Mouse (Mus musculus) liver, adult 2 months (tissue): ENCODE measurements around the gene Slc26a8. TPM values are rescaled to one million over a fixed set of nuclear protein-coding genes. Genes with fewer than 3 reads are reported as not detected.

Experiments used
- DNase-seq: peaks from one replicate; pipeline ENCODE4 v3.0.0-alpha.2; 2011; ENCODE audit warnings: low read depth, low spot score; ENCODE audit errors: extremely low read depth
- H3K27ac ChIP-seq: fragments of 200-500 bp; replicated peaks from 2 replicates; pipeline ENCODE4 v1.5.1; 2012; ENCODE audit warnings: low read depth, mild to moderate bottlenecking, control low read depth, inconsistent platforms, low read length; ENCODE audit not compliant: insufficient read depth
- H3K27me3 ChIP-seq: fragments of 200-500 bp; 2 replicates; pipeline ENCODE4 v1.6.1; 2012; ENCODE audit warnings: mild to moderate bottlenecking, moderate library complexity, low read length, inconsistent platforms; ENCODE audit not compliant: control insufficient read depth, insufficient read depth
- H3K36me3 ChIP-seq: fragments of 200-500 bp; 2 replicates; pipeline ENCODE4 v1.6.1; 2012; ENCODE audit warnings: low read length, inconsistent platforms; ENCODE audit not compliant: control insufficient read depth, insufficient read depth
- H3K4me1 ChIP-seq: fragments of 200-500 bp; 2 replicates; pipeline ENCODE4 v1.6.1; 2011; ENCODE audit warnings: low read length; ENCODE audit not compliant: control insufficient read depth, insufficient read depth
- H3K4me3 ChIP-seq: fragments of 200-500 bp; 2 replicates; pipeline ENCODE4 v1.5.1; 2011; ENCODE audit warnings: low read depth, mild to moderate bottlenecking, control low read depth, low read length, moderate library complexity; ENCODE audit not compliant: insufficient read depth
- H3K79me2 ChIP-seq: fragments of 200-500 bp; 2 replicates; pipeline ENCODE4 v1.6.1; 2012; ENCODE audit warnings: inconsistent platforms, mild to moderate bottlenecking, low read length, moderate library complexity; ENCODE audit not compliant: control insufficient read depth, insufficient read depth
- H3K9ac ChIP-seq: fragments of 200-500 bp; 2 replicates; pipeline ENCODE4 v1.6.1; 2012; ENCODE audit warnings: low read depth, mild to moderate bottlenecking, control low read depth, inconsistent platforms, low read length
- CTCF ChIP-seq: fragments of 200-500 bp; IDR thresholded peaks from 2 replicates; pipeline ENCODE4 v1.5.1; 2011; ENCODE audit warnings: low read depth, low read length, control low read depth
- POLR2A ChIP-seq: fragments of 200-500 bp; IDR thresholded peaks from 2 replicates; pipeline ENCODE4 v1.6.1; 2011; ENCODE audit warnings: low read length, control low read depth; ENCODE audit not compliant: insufficient read depth; ENCODE audit errors: extremely low read depth
- WGBS: fragments of 180-500 bp; shearing (Covaris S2); methylation state at CpG from one replicate; pipeline ENCODE4 v1.1.7; 2018; 5-methylcytosine and 5-hydroxymethylcytosine counted together
- polyA plus RNA-seq: library from polyadenylated mRNA; depleted of rRNA; stranded (reverse); fragments of >200 nt; gene quantifications from 2 replicates; pipeline ENCODE4 v1.2.3, GENCODE M21; 2012
- total RNA-seq: library from RNA; depleted of rRNA; stranded (reverse); fragments of >200 nt; gene quantifications from 2 replicates; pipeline ENCODE4 v1.2.3, GENCODE M21; 2014

Gene Slc26a8
- total and polyA plus RNA-seq, 2 experiments: 0.11 TPM; not detected in 1

DNA sequence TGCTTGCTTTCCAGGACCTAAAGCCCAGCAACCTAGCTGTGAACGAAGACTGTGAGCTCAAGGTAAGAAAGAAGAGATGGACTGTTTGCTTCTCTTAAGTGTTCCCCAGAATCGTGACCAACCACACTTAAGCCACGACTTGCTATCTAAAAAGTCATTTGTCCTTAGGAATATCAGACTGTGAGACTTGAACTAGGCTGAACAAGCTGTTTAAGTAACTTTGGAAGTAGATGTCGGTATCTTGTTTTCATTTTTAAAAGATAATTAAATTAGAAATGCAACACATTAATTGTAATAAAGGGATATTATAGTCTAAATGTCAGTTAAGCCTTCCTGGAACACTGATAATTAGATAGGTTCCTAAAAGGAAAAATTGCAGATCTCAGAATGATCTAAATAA lies 35.8 kb upstream of the Slc26a8 start, which contains the start of gene AC170998.1:
TSS of gene AC170998.1 (plus strand) at position 301 of the 400 bp plus-strand sequence.
- H3K4me3 ChIP-seq: no peak within 1 kb of the TSS
- DNase-seq: no peak
- H3K79me2 ChIP-seq: peaks cover 3% of the 10 kb centered on the region; the same call in 1 of the 2 replicates
- H3K27ac ChIP-seq: no peak within 1 kb of the TSS
- 93% methylated on average over 4 of the region's 4 CpGs for WGBS
- H3K9ac ChIP-seq: no peak within 1 kb of the TSS
- no peaks in the 10 kb centered on the region for H3K27me3 ChIP-seq
- peaks cover 59% of the 10 kb centered on the region for H3K36me3 ChIP-seq
- H3K4me1 ChIP-seq: peaks cover 5% of the 10 kb centered on the region; the same call in 1 of the 2 replicates
- TF ChIP-seq POLR2A (no peak), CTCF (no peak)

DNA sequence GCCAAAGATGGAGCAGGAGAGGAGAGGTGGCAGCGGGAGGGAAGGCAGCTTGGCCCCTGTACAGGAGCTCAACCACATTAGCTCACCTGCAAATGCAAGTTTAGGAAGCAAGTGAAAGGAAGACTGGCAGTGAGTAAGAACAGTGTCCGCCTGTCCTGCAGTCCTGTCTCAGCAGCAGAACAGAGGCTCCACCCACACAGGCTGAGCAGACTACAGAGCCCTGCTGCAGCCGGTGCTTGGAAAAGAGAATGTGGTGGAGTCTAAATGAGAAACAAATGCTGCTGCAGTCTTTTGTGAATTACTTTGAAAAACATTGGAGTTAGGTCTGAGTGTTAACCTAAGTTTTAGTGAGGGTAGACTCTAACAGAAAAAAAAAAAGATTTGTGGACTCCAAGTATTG lies 27.5 kb upstream of the Slc26a8 start:
- no peak for DNase-seq
- Histone ChIP-seq H3K27me3 (no peaks in the 10 kb centered on the region), H3K36me3 (peaks cover 55% of the 10 kb centered on the region), H3K79me2 (peaks cover 15% of the 10 kb centered on the region), H3K4me3 (no peak overlapping the region), H3K27ac (no peak overlapping the region), H3K9ac (no peak overlapping the region), H3K4me1 (0 out of 2 replicates have a peak, but pooled peaks cover 2% of the 10 kb centered on the region)
- no peak for TF ChIP-seq CTCF
- TF ChIP-seq POLR2A: no peak
- 86% methylated on average over 3 of the region's 3 CpGs for WGBS

DNA sequence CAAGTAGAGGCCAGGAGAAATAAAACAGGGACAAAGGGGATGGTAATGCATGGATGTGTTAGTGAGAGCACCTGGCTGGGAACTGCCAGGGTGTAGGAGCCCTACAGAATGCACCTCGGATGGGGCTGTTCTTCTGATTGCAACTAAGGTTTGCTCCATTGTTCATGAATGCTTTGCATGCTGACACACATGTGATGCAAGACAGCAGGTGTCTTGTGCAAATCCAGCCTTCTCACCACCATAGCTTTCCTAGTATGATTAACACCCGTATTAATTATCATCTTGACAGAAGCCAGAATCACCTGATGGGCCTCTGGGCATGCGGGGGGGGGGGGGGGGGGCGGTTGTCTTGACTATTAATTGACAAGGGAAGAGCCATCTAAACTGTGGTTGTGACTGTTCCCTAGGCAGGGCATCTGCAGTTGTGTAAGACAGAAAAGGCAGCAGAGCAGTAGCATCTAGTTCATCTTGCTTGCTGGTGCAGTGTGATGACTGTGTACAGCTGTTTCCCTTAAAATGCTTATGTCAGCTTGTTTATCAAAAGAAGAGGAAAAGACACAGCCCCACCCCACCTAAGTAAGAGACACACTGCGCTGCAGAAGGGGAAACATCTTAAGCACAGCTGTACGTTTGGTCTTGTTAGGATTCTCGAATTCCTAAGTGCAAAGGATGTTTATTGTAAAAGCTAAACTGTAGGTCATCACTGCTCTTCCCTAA lies 26.0 kb upstream of the Slc26a8 start:
- Histone ChIP-seq H3K27me3 (no peaks in the 10 kb centered on the region), H3K79me2 (peaks cover 26% of the 10 kb centered on the region), H3K27ac (no peak overlapping the region), H3K4me1 (peaks cover 7% of the 10 kb centered on the region; the same call in 1 of the 2 replicates), H3K4me3 (no peak overlapping the region), H3K36me3 (peaks cover 47% of the 10 kb centered on the region), H3K9ac (no peak overlapping the region)
- no peak for DNase-seq
- TF ChIP-seq POLR2A (no peak), CTCF (no peak)
- 69% methylated on average over 7 of the region's 7 CpGs for WGBS

DNA sequence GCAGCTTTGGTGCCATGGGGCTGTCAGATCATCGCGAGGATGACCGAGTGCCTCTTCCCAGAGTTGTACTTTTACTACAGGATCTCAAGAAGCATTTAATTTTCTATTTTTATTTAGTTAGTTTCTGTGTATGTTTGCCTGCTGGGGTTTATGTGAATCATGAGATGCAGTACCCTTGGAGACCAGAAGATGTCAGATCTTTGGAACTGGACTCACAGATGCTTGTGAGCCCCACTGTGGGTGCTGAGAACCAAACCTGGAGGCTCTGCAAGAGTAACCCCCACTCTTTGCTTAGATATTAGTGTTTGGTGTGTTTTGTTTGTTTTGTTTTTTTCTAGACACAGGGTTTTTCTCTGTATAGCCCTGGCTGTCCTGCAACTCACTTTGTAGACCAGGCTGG lies 24.0 kb upstream of the Slc26a8 start:
- no peaks in the 10 kb centered on the region for H3K27me3 ChIP-seq
- no peak overlapping the region for H3K4me3 ChIP-seq
- no peak for DNase-seq
- no peak overlapping the region for H3K27ac ChIP-seq
- H3K4me1 ChIP-seq: peaks cover 16% of the 10 kb centered on the region; the same call in 1 of the 2 replicates
- no peak overlapping the region for H3K9ac ChIP-seq
- TF ChIP-seq CTCF (peak; percentile 7; the same call in 1 of the 2 replicates), POLR2A (no peak)
- peaks cover 37% of the 10 kb centered on the region for H3K36me3 ChIP-seq
- WGBS: 97% methylated on average over 3 of the region's 3 CpGs
- peaks cover 42% of the 10 kb centered on the region for H3K79me2 ChIP-seq

DNA sequence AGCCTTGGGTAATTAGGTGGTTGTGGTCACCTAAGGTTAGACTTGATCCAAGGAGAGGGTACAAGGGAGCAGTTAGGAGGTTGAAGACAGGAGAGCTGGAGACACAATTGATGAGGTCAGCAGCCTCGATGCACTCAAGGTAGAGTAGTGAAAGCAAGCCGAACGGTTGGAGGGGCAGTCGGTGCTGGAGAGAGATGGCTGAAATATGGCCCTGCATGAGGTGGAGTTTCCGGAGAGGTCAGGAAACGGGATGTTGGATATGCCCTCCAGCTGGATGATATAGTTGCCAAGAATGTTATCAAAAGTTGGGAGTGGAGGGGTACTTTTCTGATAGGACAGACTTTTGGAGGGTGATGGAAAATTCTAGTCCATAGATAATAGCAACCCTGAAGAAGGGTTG lies 22.3 kb upstream of the Slc26a8 start:
- Histone ChIP-seq H3K9ac (no peak overlapping the region), H3K4me3 (no peak overlapping the region), H3K27ac (no peak overlapping the region), H3K27me3 (no peaks in the 10 kb centered on the region), H3K4me1 (peaks cover 19% of the 10 kb centered on the region), H3K36me3 (peaks cover 30% of the 10 kb centered on the region), H3K79me2 (peaks cover 42% of the 10 kb centered on the region)
- no peak for DNase-seq
- TF ChIP-seq POLR2A (no peak), CTCF (no peak)
- 63% methylated on average over 6 of the region's 6 CpGs for WGBS

DNA sequence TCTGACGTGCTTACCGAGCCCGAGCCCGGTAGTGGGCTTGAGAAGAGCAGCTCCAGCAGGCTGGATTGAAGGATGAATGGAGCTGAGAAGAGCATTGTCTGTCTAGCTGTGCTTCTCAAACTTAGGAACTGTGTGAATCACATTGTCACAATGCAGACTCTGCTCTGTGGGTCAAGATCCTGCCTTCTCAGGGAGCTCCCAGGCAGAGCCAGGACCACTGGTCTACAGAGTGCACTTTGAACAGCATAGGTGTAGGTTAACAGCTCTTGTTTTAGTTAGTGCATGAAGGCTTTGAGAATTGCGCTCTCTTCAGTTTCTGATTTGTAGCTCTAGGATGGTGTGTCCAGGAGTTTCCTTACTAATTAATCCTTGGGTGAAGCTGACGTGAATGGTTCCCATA lies 21.2 kb upstream of the Slc26a8 start:
- H3K4me1 ChIP-seq: peaks cover 25% of the 10 kb centered on the region
- H3K27me3 ChIP-seq: no peaks in the 10 kb centered on the region
- peaks cover 19% of the 10 kb centered on the region for H3K36me3 ChIP-seq
- no peak overlapping the region for H3K27ac ChIP-seq
- peaks cover 41% of the 10 kb centered on the region for H3K79me2 ChIP-seq
- no peak for TF ChIP-seq POLR2A
- peak; percentile 45 for DNase-seq
- WGBS: 86% methylated on average over 6 of the region's 6 CpGs
- H3K4me3 ChIP-seq: no peak overlapping the region
- H3K9ac ChIP-seq: no peak overlapping the region
